Mouse (Mus musculus): ENCODE data around the gene Insm1.

Gene Insm1

DNA sequence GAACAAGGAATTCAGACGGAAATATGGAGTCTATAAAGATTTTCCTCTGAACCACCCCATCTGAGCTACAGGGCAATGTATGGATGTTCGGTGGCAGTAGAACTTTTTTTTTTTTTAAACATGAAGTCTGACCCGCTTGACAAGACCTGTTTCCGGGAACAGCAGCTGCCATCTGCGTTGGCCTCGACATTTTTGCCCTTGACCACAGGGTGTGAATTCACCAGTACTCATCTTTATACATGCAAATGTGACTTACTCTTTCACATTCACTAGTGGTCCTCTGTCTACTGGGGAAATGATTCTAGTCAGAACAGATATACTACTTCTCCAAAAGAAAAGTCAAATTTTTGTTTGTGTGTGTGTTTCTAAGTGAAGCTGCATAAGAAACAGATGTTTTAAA, 4.1 kb downstream of the Insm1 start:
- DNase-seq: no peak

DNA sequence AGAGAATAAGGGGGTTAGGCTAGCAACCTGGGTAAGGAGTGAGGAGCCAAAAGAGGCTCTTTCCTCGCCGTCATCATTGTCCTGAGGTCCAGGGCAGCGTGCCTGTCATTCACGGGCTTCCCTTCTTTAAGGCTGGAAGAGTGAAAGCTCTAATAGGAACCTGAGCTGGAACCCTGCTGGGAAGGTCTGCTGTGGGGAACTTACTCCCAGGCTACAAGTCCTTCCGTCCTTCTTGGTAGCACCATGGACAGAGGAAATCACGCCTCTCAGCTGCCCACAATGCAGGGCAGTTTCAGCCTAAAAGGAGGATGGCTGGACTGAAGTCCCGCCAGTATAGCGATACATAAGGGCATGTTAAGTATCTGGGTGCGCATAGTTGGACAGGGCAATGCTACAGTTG, 4.8 kb downstream of the Insm1 start:
- DNase-seq: no peak

DNA sequence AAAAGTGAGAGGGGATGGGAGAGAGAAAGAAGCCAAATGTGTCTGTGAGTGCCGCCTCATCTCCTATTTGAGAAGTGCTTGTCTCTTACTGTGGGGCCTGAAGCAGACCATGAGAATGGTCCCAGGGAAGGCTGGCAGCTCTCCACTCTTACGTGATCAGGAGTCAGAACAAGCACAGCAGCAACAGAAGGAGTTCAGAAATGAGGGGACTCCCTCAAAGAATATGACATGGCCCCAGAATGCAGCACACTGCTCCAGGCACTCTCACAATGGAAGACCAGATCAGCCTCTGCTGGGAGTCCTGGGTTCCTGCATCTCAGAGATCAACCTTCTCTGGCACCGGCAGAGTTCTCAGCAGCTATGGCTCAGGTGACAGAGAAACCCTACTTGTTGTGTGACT, 5.9 kb downstream of the Insm1 start:
- DNase-seq: no peak

DNA sequence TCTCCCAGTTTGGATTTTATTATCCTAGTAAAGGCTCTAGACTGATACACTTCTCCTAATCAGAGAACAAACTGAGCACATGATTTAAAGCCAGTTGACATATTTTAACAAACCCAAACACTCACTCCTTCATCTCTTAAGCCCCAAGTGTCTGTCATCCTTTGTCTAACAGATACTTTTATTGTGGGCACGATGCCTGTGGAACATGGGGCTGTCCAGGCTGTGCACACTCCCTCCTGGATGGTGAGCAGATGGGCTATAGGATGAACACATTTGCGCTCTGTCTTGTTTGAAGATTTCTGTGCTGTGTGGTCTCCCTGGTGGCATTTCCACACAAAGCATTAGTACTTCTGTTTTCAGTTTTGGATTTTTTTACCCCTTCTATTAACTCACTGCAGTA, 6.7 kb downstream of the Insm1 start:
- no peak for DNase-seq

DNA sequence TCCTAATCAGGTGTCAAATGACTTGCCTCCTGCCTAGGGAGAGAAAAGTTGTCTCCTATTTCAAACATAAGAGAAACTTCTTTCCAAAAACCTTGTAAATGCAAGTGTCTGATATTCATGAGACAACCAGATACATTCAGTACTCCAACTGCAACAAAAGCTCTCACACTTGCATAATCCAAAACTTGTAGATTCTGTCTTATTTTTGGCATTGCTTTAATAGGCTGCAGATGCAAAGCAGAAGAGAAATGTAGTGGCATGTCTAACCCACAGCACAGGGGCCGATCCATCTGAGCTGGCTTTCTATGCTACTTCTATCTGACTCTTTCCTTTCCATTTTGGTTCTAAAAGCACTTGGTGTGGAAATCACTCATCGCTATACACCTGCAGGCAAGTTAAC, 9.8 kb downstream of the Insm1 start:
- DNase-seq: no peak

DNA sequence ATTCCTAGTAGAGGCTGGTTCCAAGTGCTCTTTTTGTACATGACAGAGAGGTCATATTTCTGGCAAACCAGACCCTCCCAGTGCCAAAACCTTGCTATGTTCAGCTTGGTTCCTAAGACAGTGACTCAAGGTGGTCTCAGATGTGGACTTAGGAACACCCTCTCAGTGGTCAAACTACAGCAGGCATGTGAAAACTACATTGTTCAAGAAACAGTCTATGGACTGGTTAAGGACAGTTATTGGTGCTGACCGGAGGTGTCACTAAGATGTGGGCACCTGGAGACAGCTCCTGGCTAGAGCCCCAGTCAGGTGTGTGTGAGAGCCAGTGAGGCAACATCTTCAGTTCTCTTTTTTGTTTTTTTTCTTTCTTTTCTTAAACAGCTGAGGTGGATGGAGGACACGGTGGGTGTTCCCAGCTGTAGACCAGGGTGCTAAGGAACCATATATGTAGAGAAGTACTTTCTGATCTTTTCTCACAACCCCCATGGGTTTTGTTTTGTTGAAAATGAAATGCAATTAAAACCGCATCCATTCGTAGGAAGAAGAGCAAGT, 17.6 kb downstream of the Insm1 start:
- no peak for DNase-seq

DNA sequence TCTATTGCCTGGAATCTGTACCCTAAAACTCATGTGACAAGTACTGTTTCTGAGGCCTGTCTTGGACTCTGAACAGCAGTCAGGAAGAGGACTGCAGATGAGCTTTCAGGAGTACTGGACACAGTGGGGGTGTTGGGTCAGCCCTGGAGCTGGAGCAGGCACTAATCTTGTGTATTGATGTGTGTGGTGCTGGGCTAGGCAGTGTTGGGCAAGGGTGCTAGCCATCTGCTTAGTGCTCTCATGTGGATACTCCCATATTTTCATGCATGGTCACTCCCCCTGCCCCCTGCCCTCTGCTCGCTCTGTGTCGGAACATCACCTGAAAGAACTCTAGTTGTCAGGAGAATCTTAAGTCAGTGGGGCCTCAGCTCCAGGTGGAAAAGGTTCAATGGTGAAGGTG, 22.3 kb downstream of the Insm1 start:
- DNase-seq: no peak

DNA sequence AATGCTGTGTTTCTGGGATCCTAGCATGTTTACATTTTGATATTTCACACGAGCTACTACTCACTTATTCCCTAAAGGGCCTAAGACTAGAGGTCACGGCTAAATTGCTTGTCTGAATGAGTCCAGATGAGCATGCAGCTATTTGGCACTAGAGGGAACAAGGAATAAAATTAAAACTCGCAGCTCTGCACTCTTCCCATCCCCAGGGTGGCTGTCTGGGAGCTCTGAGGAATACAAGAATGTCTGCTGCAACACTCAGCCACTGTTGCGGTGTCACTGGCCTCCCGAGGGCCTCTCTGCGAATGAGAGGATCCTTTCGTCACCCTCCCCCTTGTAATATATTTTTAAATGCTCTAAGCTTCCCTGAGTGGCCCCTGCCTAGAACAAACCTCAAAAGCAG, 23.7 kb downstream of the Insm1 start:
- no peak for DNase-seq

DNA sequence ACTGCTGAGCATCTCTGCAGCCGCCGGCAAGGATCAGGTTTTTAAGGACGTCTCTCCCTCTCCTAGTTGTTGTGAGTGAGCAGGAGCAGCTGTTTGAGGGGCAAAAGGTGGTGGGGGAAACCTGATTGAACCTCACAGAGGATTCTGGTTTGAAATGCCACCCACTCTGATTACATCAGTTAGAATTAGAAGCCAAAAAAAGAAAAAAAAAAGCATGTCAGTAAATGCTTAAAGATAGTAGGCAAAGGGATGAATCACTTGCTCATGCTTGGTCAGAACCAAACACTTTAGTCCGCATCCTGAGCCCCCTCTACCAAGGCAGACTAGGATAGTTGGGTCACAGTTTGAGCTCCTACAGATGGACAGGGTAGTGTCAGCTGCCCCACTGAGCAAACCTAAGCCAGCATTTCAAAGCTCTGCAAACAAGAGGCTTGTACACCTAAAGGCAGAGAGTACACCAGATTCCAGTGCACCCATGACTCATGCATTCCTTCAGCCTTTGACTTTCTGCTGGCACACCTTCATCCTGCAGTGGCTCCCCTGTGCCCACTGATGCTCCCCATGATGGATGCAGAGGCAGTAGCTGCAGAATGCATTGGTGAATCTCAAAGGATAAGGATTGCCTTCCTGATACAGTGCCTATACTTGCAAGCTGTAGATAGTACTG, 24.8 kb downstream of the Insm1 start:
- DNase-seq: no peak

DNA sequence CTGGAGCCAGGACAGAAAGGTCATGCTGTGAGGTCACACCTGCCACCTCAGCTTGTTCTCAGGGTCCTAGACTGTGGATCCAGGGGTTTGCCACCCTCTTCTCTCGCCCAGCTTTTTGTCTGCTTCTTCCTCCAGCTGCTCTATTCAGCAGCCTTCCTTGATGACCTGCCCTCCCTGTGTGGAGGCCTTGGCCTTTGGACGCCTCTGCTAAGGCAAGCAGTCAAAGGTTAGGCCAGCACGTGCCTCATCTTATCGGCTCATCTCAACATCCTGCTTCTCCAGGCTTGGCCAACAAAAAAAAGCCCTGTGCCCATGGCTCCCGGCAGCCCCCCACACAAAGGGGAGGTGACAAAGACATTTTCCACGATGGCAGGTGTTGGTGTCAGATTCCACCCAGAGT, 25.9 kb downstream of the Insm1 start:
- DNase-seq: no peak

DNA sequence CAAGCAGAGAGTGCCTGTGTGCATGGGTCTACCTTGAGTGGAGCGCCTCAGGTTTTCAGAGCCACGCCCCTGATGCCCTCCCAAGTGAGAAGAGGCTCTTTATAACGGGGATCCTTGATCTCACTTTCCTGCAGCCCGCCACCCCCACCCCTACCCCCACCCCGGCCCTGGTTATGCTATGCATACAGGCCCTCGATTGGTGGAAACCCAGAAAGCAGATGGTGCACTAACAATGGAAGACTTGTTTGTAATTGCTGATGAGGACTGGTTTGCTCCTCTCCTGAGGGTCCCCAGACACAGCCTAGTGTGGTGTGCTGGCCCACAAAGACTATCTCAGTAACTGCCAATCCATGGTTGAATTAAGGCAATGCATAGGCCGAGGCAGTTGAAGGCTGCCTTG, 27.3 kb downstream of the Insm1 start:
- no peak for DNase-seq

DNA sequence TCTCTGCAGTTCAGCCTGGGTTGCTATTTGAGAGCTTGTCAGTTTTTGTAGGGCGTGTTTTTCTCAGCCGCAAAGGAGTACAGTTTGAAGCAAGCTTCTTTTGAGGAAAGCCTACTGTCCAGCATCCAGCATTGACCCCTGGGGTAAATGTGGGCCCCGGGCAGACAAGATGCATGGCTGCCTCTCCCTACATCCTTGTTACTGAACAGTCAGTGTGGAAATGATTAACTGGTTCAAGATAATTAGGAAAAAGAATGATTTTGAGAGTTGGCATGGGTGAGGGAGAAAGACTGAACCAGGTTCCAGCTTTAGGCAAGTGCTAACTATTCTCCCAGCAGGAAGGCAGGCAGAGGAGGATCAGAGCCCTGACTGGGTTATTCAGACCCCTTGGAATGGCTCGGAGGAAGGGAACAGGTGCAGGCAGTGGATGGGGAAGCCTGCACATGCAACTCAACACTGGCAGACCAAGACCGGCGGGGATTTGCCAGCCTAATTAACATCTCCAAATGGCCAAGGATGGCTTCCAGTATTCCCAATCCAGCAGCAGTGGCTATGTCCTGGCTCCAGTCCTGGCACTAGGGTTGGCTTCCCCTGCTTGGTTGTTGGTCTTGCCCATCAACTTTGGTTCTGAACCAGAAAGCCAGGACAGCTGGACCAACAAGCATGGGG, 28.6 kb downstream of the Insm1 start:
- DNase-seq: no peak

DNA sequence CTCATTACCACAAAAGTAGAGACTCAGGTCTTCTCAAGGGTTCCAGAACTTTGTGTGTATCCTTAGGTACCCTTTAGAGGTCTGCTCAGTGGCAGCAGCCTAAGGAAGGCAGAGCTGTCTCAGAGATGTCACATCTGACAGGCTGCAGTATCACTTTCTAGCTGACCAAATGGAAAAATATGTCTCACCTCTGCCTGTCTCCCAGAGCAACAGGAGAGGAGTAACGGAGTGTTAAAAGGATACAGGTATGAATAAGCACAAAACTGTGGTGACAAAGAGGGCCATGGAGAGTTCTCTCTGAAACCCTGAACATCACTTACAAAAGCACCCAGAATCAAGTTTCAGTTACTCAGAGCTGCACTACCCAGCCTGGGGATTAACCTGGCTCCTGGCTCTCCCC, 32.7 kb downstream of the Insm1 start:
- no peak for DNase-seq

DNA sequence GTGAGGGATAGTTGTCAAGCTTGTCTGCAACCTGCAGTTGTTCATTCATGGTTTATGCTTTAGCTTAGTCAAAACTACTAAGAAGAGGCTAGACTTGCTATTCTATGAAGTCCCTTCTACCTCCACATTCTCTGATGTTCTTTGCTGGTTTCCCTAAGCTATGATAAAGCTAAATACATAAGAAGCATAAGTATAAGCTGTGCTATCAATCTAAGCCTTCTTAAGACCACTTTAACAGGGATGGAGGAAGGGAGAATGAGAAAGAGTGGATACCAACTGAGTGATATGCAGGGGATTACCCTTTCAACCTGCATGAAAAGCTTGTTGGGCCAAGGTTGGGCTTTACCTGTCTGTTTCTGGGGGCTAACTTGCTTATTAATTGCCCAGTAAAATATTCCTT, 33.9 kb downstream of the Insm1 start:
- no peak for DNase-seq

DNA sequence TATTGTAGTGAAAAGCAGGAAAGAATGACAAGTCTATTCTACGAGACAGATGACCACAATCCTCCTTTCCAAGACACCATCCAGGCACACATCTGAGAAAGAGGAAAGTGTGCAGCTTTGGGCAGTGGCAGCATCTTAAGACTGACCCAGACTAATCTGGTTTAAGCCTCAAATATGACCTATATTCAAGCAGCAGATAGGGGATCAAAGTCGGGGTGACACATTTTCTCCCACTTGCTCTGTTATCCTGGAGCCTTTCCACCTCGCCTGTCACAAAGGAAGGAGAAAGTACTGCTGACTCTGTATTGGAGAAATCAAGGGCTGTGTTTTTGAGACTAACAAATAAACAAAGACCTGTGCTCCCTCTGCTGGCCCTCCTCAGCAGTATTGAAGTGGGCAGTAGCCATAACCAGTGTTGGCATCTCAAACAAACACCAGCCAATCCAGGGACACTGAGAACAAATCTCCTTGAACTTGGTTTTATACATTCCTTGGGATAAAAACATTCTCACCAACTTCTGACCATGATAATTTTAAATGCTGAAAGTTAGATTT, 34.7 kb downstream of the Insm1 start:
- no peak for DNase-seq

DNA sequence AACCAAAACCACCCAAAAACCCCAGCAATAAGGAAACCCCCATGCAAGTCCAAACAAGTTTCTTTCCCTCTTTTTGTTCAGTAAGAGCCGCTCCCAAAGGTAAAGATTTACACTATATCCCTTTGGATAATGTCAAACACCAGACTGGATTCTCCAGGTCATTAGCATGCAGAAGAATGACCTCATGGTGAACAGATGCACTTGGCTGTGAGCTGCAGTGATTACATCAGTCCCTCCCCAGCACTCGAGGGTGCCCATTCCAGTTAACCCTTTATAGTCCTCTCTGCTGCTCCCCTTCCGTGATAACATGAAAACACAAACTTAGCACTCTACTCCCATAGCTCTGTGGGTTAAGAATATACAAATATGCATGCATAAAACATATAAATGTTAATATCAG, 35.3 kb downstream of the Insm1 start:
- DNase-seq: no peak

DNA sequence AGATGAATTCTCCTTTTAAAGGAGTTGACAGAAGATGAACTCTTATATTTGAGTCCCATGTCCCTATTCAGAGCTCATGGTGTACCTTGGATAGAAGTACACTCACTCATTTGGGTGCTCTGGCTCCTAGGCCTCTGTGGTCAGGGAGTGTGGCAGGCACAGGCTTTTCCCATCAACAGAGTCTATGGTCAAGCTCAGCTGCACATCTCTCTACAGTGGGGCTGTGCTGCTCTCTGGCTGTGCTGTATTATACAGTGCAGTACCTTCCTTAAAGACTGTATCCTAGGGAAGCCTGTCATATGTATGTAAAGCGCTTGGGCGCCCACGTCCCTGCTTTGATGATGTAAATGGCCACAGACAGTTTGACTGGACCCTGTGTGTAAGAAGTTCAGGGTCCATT, 35.9 kb downstream of the Insm1 start:
- no peak for DNase-seq

DNA sequence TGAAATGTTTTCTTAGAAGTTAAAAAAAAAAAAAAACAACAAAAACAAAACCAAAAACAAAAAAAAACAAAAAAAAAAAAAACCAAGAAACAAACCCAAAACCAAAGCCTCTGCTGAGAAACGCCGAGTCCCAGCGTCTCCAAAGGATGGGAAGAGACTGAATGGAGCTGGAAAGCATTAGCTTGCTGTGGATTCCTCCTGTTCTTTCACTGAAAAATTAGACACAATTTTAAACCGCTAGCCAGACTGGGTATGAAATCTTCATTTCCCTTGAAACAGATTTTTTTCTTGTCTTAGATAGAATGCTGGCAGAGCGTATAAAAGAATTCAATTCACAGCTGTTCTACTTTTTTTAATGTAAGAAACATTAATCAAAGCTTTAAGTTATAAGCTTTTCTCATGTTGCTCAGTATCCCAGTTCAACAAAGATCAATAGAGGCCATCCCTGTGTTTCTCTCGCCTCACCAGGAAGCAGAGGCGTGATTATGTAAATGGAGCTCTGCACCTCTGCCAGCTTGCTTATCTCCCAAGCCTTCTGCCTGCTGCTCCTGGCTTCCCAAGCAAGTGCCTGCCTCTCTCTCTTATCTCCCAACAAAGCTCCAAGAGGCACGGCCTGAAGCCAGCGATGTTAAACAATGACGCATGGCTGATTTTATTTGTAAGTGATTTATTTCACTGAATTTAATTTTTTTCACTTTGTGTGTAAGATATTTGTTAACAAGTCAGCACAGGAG, 37.2 kb downstream of the Insm1 start:
- no peak for DNase-seq

DNA sequence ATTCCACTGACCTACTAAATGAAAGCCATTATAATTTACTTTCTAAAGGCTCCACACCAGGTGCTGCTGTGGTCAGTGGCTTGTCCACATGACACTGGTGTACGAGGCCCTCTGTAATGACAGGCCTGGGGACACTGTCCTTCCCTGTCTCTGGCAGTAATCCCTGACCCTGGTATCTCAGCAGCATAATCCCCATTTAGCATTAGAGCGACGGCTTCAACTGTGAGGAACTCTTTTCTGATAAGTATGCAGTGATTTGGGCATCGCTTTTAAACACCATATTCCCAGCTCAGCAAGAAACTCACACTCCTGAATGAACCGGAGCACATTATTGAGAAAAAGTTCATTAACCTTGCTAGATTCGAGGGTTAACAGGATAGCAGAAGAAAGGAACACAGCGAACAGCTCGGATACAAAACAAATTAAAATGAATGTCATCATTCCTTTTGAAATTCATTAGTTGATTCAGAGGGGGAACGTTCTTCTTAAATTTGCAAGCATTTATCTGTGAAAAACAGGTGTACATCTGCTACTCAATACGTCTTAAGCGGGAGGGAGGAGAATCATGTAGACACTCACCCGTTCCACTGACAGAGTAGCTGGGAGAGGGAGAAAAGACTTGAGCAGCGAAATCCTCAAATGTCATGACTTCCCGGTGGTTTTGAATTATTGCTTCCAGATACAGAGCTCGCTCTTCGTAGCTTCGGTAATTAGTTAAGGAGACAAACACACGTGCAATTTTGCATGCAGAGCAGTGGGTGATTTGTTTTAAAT, 38.3 kb downstream of the Insm1 start:
- DNase-seq: no peak

DNA sequence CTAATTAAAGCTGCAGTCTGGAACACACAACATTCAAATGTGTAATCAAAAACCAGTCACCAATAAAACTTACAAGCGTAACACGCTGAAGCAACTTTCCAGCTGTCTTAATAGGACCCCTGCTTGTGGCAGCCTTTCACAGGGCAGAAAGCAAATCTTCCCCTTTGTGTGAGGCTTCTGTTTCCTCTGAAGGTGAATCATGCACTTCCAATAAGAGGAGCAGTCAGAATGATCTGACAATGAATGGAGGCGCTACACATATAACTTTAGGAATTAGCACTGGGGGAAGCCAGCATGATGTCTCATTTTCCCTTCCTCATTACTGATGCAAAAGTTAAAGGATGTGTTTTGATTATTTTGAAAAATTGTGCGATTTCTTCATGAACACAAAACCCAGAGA, 39.4 kb downstream of the Insm1 start:
- no peak for DNase-seq

DNA sequence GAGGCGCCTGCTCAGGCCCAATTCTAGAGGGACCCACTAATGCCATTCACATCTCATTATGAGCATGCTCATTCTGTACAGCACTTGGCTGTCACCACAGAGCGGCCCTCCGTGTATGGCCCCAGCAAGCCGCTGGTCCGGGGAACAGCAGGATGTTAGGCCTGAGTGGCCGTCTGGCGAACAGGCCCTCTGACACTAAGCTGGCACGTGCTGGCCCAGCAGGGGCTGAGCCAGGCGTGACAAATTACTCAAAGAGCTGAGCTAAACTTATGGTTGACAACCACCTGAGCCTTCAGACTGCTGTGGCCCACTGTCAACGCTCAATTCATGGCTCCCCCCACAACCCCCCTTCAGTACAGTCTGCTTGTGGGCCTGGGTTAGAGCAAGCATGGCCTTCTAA, 40.5 kb downstream of the Insm1 start:
- DNase-seq: no peak

DNA sequence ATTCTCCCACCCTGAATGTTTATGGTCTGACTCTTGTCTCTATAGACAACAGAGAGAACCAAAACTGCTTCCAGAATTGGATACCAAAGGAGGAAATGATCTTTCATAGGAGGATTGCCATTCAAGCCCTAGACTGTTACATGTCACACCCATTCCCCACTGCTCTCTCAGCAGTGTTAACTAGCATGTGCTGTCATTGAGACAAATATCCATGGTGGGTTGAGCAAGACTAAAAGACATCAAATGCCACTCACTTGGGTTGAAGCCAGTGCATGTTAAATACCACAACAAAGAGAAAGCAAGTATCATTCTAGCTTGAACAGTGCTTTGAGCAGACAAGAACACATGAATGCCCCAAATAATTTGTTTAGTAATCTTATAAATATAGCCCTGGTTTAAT, 41.2 kb downstream of the Insm1 start:
- DNase-seq: no peak

DNA sequence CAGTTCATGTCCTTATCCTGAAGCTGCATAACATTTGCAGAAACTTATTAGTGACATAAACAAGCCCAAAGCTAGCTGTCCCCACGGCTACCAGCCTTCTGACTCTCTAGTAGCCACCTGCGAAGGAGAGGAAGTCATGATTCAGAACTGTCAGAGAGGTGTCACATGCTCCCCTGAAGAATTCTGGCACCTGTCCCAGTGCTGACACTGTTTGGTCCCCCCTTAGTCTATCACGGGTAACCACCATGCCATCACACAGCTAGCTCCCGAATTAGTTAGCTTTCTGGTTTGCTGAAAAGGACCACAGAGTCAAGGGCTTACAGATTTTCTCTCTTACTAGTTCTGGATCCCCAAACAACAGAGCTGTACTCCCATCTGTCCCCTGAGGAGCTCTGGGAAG, 43.3 kb downstream of the Insm1 start:
- DNase-seq: no peak

Data from cerebellum, adult 9-10 months (tissue).